21 mouse cellular contexts compared by ENCODE assay signal in genomic region chr10:109889171-109889475, GRCm38 (mm10).
DNase-seq lines count a peak whose midpoint lies in the region; ATAC-seq lines count a peak whose summit lies in the region.
"Had no signal": no experiment of that assay in that cellular context is flagged by ENCODE, and none has a peak within 500 bp of the region (broad histone marks: within the 10 kb centered on the region; RNA-seq: fewer than 3 reads in every experiment).

No protein-coding gene starts in this region.

- 54% methylated on average over 3 of the region's 3 CpGs for WGBS in hindbrain, embryonic 13.5 days
- WGBS in hindbrain, embryonic 11.5 days: 56% methylated on average over 3 of the region's 3 CpGs
- WGBS in midbrain, embryonic 11.5 days: 69% methylated on average over 3 of the region's 3 CpGs
- 76% methylated on average over 3 of the region's 3 CpGs for WGBS in midbrain, embryonic 15.5 days
- WGBS in hindbrain, embryonic 16.5 days: 61% methylated on average over 3 of the region's 3 CpGs
- WGBS in neural tube, embryonic 15.5 days: 63% methylated on average over 3 of the region's 3 CpGs

- H3K27ac ChIP-seq in hindbrain, embryonic 13.5 days: peak overlapping the region; percentile 67
- no peak overlapping the region for H3K27ac ChIP-seq in hindbrain, embryonic 11.5 days (ENCODE audit: low read depth, low read length)
- no peak overlapping the region for H3K27ac ChIP-seq in midbrain, embryonic 11.5 days (ENCODE audit: low read depth, low read length)
- H3K27ac ChIP-seq in midbrain, embryonic 15.5 days: no peak overlapping the region
- no peak overlapping the region for H3K27ac ChIP-seq in hindbrain, embryonic 16.5 days (ENCODE audit: low read depth, low read length)
- H3K27ac ChIP-seq in neural tube, embryonic 15.5 days (replicated peaks): peak overlapping the region; percentile 38
- H3K27ac ChIP-seq: embryonic facial prominence, embryonic 15.5 days; forebrain, embryonic 10.5 days; heart, embryonic 15.5 days had no signal

- H3K9ac ChIP-seq in hindbrain, embryonic 13.5 days: no peak overlapping the region
- no peak overlapping the region for H3K9ac ChIP-seq in hindbrain, embryonic 11.5 days (ENCODE audit: low read depth, low read length)
- H3K9ac ChIP-seq in midbrain, embryonic 11.5 days (ENCODE audit: low read length): no peak overlapping the region
- H3K9ac ChIP-seq in midbrain, embryonic 15.5 days: no peak overlapping the region
- H3K9ac ChIP-seq in hindbrain, embryonic 16.5 days (ENCODE audit: low read depth, low read length): no peak overlapping the region
- no peak overlapping the region for H3K9ac ChIP-seq in neural tube, embryonic 15.5 days (replicated peaks)
- H3K9ac ChIP-seq: embryonic facial prominence, embryonic 15.5 days; heart, embryonic 15.5 days had no signal

- no peaks in the 10 kb centered on the region for H3K36me3 ChIP-seq in hindbrain, embryonic 13.5 days
- no peaks in the 10 kb centered on the region for H3K36me3 ChIP-seq in hindbrain, embryonic 11.5 days (ENCODE audit: control insufficient read depth, insufficient read depth, low read length)
- no peaks in the 10 kb centered on the region for H3K36me3 ChIP-seq in midbrain, embryonic 11.5 days (ENCODE audit: control insufficient read depth, insufficient read depth, low read length)
- H3K36me3 ChIP-seq in midbrain, embryonic 15.5 days (replicated peaks): no peaks in the 10 kb centered on the region
- no peaks in the 10 kb centered on the region for H3K36me3 ChIP-seq in hindbrain, embryonic 16.5 days (ENCODE audit: control insufficient read depth, insufficient read depth, low read length)
- no peaks in the 10 kb centered on the region for H3K36me3 ChIP-seq in neural tube, embryonic 15.5 days
- H3K36me3 ChIP-seq: embryonic facial prominence, embryonic 15.5 days; forebrain, embryonic 10.5 days; heart, embryonic 15.5 days had no signal

- H3K9me3 ChIP-seq in hindbrain, embryonic 13.5 days: no peaks in the 10 kb centered on the region
- H3K9me3 ChIP-seq in hindbrain, embryonic 11.5 days (ENCODE audit: control insufficient read depth, low read length): no peaks in the 10 kb centered on the region
- no peaks in the 10 kb centered on the region for H3K9me3 ChIP-seq in midbrain, embryonic 11.5 days (ENCODE audit: control insufficient read depth, low read length)
- no peaks in the 10 kb centered on the region for H3K9me3 ChIP-seq in midbrain, embryonic 15.5 days
- no peaks in the 10 kb centered on the region for H3K9me3 ChIP-seq in hindbrain, embryonic 16.5 days (ENCODE audit: control insufficient read depth, low read length)
- H3K9me3 ChIP-seq in neural tube, embryonic 15.5 days (replicated peaks): no peaks in the 10 kb centered on the region
- H3K9me3 ChIP-seq: embryonic facial prominence, embryonic 15.5 days; forebrain, embryonic 10.5 days; heart, embryonic 15.5 days had no signal

- peak; percentile 61; the same call in 1 of the 2 replicates for ATAC-seq in hindbrain, embryonic 13.5 days (ENCODE audit: low FRiP score)
- ATAC-seq in hindbrain, embryonic 11.5 days (ENCODE audit: low FRiP score): no peak; the same call in 1 of the 2 replicates
- ATAC-seq in midbrain, embryonic 11.5 days (ENCODE audit: low FRiP score): peak; percentile 38; the same call in 1 of the 2 replicates
- ATAC-seq in midbrain, embryonic 15.5 days (replicated peaks): no peak
- ATAC-seq in hindbrain, embryonic 16.5 days: peak; percentile 49; the same call in 1 of the 2 replicates
- no peak for ATAC-seq in neural tube, embryonic 15.5 days (ENCODE audit: low FRiP score)
- ATAC-seq: forebrain, embryonic 14.5 days had no signal

- H3K4me1 ChIP-seq in hindbrain, embryonic 13.5 days (replicated peaks): peaks cover 6% of the 10 kb centered on the region
- no peaks in the 10 kb centered on the region for H3K4me1 ChIP-seq in hindbrain, embryonic 11.5 days (replicated peaks; ENCODE audit: control insufficient read depth, insufficient read depth, low read length)
- no peaks in the 10 kb centered on the region for H3K4me1 ChIP-seq in midbrain, embryonic 11.5 days (ENCODE audit: control insufficient read depth, insufficient read depth, low read length)
- H3K4me1 ChIP-seq in midbrain, embryonic 15.5 days: 0 out of 2 replicates have a peak, but pooled peaks cover 4% of the 10 kb centered on the region
- no peaks in the 10 kb centered on the region for H3K4me1 ChIP-seq in hindbrain, embryonic 16.5 days (ENCODE audit: control insufficient read depth, insufficient read depth, low read depth, low read length)
- 0 out of 2 replicates have a peak, but pooled peaks cover 6% of the 10 kb centered on the region for H3K4me1 ChIP-seq in neural tube, embryonic 15.5 days
- H3K4me1 ChIP-seq: embryonic facial prominence, embryonic 15.5 days; heart, embryonic 15.5 days had no signal

- no peaks in the 10 kb centered on the region for H3K27me3 ChIP-seq in hindbrain, embryonic 13.5 days
- H3K27me3 ChIP-seq in hindbrain, embryonic 11.5 days (ENCODE audit: control insufficient read depth, insufficient read depth, low read length): no peaks in the 10 kb centered on the region
- H3K27me3 ChIP-seq in midbrain, embryonic 11.5 days (ENCODE audit: control insufficient read depth, insufficient read depth, low read length): no peaks in the 10 kb centered on the region
- no peaks in the 10 kb centered on the region for H3K27me3 ChIP-seq in midbrain, embryonic 15.5 days (replicated peaks)
- no peaks in the 10 kb centered on the region for H3K27me3 ChIP-seq in hindbrain, embryonic 16.5 days (replicated peaks; ENCODE audit: control insufficient read depth, insufficient read depth, low read length)
- H3K27me3 ChIP-seq in neural tube, embryonic 15.5 days (replicated peaks): no peaks in the 10 kb centered on the region
- H3K27me3 ChIP-seq: embryonic facial prominence, embryonic 15.5 days; heart, embryonic 15.5 days had no signal

- no peak overlapping the region for H3K4me3 ChIP-seq in hindbrain, embryonic 13.5 days
- no peak overlapping the region for H3K4me3 ChIP-seq in hindbrain, embryonic 11.5 days (ENCODE audit: low read depth, low read length)
- no peak overlapping the region for H3K4me3 ChIP-seq in midbrain, embryonic 11.5 days (ENCODE audit: low read depth, low read length)
- no peak overlapping the region for H3K4me3 ChIP-seq in midbrain, embryonic 15.5 days
- H3K4me3 ChIP-seq in hindbrain, embryonic 16.5 days (ENCODE audit: low read length): no peak overlapping the region
- no peak overlapping the region for H3K4me3 ChIP-seq in neural tube, embryonic 15.5 days (replicated peaks)
- H3K4me3 ChIP-seq: embryonic facial prominence, embryonic 15.5 days; erythroblast, embryonic 14.5 days; forebrain, embryonic 10.5 days; heart, embryonic 15.5 days had no signal

- DNase-seq in hindbrain, embryonic 11.5 days (ENCODE audit: low spot score): no peak
- no peak for DNase-seq in midbrain, embryonic 11.5 days (ENCODE audit: low spot score, missing footprints)
- DNase-seq in spleen, adult 18-20 months: no peak
- DNase-seq: adrenal gland, postnatal 10 days; cerebellum, adult 11 months; cerebellum, adult 8-10 months; cerebellum, postnatal 14 days; embryo, embryonic 11 days; gastrocnemius, postnatal 36 days; heart, adult 11 months; heart, postnatal 14 days had no signal

- no peak overlapping the region for H3K4me2 ChIP-seq in hindbrain, embryonic 13.5 days
- no peak overlapping the region for H3K4me2 ChIP-seq in hindbrain, embryonic 11.5 days (replicated peaks; ENCODE audit: low read depth, low read length)
- H3K4me2 ChIP-seq in midbrain, embryonic 11.5 days: no peak overlapping the region
- no peak overlapping the region for H3K4me2 ChIP-seq in midbrain, embryonic 15.5 days
- H3K4me2 ChIP-seq in hindbrain, embryonic 16.5 days (ENCODE audit: low read length): no peak overlapping the region
- H3K4me2 ChIP-seq in neural tube, embryonic 15.5 days: no peak overlapping the region
- H3K4me2 ChIP-seq: embryonic facial prominence, embryonic 15.5 days; heart, embryonic 11.5 days; heart, embryonic 15.5 days had no signal

Comparison
In these comparisons a context has a peak if more than half of its experiments do, and no peak if none do; other contexts are left out.
1. ATAC-seq: peak in hindbrain, embryonic 13.5 days (single experiment), midbrain, embryonic 11.5 days (single experiment) and hindbrain, embryonic 16.5 days (single experiment); none in hindbrain, embryonic 11.5 days (single experiment), midbrain, embryonic 15.5 days (single experiment) and neural tube, embryonic 15.5 days (single experiment).
2. H3K27ac ChIP-seq: peak in hindbrain, embryonic 13.5 days (single experiment) and neural tube, embryonic 15.5 days (single experiment); none in hindbrain, embryonic 11.5 days (single experiment), midbrain, embryonic 11.5 days (single experiment), midbrain, embryonic 15.5 days (single experiment) and hindbrain, embryonic 16.5 days (single experiment).